Mouse (Mus musculus): ENCODE results near the gene Fezf2.

The Fezf2 gene

DNA sequence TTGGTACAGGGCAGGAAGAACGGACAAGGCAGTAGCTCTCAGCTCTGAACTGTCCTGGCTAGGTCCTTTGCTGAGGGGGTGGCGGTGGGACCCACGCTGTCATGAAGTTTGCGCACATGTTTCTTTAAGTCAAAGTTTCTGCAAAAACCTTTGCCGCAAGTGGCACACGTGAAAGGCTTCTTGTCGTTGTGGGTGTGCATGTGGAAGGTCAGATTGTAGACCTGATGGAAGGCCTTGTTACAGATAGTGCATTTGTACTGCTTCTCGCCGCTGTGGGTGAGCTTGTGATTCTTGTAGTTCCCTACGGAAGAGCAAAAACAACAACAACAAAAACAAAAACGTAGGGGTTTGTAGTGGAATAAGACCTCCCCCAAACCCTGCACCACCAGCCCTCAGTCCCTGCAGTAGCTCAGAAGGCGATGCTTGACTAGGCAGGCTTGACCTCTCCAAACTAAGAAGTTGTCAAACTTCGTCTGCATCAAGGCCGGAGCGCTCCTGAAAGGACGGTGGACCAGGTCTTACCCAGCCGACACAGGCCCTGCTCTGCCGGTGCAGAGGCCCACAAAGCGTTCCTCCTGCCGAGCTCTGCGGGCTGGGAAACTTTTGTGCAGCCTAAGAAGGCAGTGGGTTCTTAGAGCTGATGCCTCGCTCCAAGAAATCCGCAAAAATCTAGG lies 5.4 kb downstream of the Fezf2 start:
- no peak for DNase-seq

DNA sequence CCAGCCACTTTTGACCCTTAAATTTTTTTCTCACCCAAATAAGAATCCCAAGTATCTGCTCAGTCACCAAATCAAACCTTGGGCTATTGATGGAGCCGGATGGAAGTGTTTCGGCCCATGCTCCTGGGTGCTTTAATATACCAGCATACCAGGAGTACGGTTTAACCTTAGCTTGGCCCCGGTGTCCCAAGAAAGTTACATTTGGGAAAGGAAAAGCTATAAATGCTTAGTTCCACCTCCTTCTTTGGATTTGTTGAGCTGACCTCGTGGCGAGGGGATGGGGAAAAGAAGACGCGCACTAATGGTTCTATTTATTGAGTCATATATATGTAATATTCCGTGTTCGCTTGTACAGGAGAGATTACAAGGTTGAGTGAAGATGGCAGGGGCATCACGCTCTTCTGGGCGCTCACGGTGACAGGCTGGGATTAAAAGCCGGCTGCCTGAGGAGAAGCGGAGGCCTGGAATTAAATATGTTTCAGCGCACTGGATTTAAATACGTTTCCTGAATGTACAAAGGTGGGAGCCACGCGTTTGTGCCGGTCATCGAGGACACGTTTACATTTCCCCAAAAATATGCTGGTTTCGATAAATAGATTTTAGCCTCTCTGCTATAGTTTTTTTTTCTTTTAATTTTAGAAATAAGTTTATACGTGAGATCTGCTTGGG lies 6.1 kb downstream of the Fezf2 start:
- DNase-seq, result no peak

DNA sequence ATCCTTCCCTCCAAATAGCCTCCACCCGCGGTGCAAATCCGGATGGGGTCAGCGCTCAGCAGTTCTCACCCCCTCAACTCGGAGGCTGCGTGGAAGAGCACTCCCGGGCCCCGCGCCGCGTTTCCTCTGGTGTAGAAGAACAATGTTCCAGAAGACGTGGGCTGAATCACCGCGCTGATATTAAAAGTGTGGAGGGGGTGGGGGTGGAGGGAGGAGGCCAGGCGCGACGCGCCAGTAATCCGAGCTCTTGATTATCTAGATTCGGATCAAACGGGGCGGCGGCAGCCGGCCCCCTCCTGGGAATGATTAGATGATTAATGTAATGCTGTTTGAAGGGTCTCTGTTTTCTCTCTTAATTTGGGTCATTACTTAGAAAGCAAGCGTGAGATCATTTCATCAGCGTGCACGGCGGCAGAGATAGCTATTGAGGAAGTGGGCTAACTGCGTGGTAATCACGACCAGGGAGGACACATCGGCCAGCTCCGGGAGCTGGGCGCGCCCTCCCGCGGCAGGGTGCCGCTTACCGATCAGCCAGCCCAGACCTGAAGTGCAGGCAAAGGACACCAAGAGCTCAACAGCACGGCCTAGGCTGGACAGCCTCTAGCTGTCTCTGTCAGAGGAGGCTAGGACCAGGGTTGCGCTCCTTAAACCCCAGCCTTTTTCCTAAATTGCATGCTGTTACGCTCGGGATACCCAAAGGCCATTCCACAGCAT lies 6.8 kb downstream of the Fezf2 start:
- DNase-seq, result peak; percentile 28 to 33

DNA sequence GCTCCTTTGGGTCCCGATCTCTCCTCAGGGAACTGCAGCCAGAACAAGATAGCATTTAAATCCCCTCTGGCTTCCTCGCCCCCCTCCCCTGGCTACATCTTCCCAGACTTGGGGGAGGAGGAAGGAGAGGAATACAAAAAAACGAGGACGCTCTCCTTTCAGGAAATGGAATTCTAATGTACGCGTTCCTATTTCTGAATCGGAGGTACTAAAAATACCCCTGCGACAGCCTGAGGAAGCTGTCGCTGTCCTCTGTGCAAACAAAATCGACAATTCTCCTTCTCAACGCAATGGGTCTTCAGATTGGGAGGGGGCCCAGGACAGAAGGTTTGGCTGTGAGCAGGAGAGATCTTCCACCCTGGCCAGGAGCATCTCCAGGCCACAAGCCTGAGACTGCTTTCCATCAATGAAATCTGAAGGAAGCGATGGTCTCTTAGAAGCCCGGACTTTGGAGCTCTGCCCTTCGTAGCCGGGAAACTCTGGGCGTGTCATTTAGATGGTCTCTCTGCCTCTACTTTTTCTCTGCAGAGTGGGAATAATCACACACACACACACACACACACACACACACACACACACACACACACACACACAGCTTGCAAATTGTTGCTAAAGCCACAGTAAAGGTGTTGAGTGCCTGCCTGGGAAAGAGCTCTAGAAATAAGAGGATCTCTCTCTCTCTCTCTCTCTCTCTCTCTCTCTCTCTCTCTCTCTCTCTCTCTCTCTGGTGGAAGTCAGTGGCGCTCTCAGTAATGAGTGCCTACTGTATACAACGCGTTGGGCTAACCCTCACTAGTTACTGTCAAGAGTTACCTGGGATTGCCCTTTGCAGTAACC lies 7.5 kb downstream of the Fezf2 start:
- DNase-seq, result peak in 1 of 2 experiments; percentile 8

DNA sequence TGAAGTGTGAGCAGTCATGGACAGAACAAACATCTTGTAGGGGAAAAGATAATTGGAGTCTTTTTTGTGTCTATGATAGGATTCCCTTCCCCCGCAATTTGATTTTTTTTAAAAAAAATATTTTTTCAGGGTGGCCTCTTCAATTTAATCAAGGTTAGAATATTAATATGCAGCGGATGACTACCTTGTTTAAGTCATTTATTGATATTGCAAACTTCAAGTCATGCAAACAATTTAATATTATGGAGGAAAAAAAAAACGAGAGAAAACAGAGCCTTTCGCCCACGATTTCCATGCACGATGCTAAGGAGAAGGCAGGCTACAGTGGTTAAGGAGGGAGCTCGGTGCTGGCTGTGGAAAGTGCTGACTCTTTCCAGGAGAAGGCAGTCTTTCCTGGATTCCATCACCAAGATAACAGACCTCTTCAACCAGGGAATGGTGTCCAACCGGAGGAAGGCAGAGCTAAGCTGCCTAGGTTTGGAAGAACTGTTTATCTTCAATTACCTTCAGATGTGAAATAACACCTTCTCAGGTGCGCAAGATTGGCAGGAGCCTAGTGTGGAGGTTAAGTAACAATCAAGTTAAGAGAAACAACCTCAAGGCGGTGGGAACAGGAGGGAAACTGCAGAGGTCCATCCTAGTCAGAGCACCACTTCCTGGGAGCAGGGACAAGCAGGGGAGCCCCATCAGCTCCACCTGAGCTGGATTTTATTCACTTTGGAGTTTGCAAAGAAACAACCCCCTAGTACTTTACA lies 9.0 kb downstream of the Fezf2 start:
- no peak for DNase-seq

DNA sequence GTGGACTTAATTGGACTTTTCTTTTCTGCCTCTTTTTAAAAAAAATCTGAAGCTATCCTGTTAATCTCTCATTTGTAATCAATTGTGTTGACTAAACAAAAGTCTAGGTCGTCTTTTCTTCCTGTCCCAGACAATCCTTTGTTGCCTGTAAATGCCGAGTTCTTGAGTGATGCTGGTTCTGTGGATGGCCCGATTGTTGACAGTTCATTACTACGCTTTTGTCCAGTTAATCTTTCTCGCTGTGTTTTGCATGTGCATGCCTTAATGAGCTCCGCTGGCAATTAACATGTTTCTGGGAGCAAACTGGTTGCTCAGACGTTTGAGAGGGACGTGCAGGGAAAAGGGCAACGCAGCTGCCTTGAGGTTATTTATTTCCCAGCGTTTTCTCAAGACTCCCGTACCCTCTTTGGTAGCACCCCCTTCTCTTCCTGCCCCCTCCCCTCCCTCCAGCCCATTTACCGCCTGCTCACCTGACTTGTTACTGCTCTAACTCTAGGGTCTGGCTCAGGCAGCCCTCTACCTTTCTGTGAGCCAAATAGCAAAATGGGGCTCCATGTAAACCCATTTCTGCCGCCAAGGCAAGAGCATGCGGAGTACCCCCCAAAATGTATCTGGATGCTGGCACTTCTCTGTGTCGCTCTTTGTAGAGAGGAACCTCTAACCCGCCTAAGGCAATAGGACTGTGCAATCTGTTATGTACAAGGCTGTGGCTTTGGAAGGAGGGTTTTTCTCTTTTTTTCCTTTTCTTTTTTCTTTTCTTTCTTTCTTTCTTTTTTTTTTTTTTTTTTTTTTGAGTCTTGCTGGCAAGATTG lies 9.8 kb downstream of the Fezf2 start:
- no peak for DNase-seq

DNA sequence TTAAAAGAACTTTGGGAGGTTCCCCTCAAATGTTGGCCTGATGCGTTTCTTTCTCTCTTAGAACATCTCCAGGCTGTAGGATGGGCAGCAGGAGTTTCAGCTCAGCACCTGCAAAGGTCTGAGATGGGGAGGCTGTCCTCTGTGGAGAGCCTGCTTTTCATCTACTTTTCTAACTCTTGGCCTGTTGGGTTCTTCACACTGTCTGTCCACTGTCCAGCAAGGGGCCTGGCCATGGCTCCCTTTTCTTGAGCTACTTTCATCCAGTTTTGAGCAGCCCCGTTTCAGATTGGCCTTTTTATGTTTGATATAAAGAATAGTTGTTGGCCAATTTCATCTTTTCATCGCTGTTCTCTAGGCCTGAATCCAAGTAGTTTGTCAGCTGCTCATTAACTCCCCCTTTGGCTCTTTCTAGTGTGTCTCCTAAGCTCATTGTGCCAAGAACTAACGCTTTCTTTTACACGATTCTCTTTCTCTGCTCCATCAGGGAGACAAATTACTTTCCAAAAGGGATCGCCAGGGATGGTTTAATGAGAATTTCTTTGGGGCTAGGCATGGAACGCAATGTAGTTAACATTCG lies 10.5 kb downstream of the Fezf2 start:
- no peak for DNase-seq

DNA sequence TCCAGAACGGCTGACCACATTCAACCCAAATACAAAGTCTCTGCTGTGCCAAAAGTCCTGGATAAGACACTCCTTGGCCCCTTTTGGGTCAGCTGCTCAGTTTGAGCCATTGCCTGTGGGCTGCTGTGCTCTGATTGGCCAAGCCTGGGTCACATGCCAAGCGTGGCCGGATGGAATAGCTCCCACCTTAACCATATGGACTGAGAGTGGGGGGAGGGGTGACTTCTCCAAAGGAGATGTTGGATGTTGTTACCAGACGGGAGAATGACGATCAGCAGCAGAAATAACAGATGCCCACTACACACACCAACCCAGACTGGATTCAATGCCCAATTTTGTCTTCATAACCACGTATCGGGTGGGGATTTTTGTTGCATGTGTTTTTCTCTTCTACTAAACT lies 13.1 kb downstream of the Fezf2 start:
- DNase-seq, result no peak

DNA sequence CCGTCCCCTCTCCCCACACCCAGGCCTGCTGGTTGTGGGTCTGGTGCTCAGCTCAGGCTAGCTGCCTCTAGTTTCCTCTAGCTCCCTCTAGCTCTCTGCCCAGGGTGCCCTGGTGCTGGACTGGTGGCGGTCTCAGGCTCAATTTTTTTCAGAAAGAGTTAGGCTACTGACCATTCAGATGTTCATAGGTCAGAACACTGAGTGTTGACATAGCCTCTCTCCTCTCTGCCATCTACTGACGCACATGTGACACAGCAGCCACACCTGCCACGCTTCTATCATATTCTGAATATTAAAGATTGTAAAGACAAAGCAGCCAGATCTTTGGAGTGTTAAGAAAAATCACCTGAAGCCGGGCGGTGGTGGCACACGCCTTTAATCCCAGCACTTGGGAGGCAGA lies 14.4 kb downstream of the Fezf2 start:
- no peak for DNase-seq

DNA sequence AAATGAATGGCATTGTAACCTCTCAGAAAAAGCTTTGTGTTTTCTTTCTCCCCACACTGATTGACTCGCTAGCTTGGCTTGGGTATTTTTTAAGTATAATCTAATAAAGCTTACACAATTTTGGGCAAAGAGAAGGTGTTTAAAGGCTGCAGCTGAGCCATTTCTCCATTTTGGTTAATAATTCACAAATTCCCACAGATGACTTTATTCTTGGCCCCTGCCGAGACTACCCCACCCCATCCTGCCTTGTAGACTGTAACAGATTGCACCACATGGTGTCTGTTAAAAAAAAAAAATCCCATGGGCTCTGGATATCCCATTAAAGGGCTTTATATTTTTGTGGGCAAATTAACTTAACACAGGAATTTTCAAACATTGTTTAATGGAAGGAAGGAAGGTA lies 44.9 kb downstream of the Fezf2 start:
- no peak for DNase-seq

DNA sequence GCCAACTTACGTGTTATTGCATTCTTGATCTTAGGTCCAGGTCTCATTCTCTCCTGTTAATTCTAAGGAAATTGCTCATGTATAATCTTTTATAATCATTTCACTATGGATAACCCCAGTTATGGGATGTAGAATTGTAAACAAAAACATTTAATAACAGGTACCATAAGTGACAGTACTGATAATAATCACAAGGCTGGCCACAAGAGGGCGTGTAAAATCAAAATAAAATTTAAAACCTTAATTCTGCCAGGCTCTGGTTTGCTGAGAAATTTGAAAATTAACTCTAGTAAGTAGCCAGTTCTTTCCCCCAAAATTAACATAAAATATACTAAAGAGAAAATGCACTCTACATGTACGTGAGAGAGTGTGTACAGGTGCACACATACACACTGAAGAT lies 47.3 kb downstream of the Fezf2 start:
- DNase-seq, result peak in 1 of 2 experiments; percentile 51

DNA sequence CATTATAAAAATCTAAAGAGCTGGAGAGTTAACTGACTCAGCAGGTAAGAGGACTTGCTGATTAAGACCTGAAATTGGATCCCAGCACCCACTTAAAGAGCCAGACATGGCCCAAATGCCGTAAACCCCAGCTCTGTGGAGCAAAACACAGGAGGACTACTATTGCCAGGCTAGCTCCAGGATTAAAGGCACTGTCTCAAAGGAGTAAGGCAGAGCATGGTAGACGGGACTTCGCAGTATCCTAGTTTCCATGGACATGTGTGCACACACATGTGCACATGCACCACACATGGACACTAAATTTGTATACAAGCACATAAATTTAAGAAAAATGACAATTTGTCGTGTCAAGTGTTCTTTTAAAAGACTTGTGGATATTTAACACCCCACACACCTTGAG lies 47.7 kb downstream of the Fezf2 start:
- DNase-seq, result no peak

DNA sequence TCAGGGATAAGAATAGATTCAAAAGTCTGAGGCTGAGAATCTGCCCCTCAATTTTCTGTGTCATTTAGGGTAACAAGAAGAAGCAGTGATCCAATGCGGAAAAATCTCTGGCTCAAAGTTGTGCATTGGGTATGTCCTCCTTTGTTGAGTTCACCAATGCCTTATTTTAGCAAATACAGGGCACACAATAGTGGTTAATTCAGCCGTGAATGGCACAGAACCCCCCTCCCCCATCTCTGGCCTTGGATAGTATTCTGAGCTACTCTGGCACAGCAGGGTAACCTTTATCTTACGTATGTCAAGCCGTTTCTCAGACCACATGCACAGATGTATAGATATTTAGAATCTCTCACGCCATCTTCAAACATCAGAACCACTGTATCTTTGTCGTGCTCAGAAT lies 48.3 kb downstream of the Fezf2 start:
- no peak for DNase-seq

DNA sequence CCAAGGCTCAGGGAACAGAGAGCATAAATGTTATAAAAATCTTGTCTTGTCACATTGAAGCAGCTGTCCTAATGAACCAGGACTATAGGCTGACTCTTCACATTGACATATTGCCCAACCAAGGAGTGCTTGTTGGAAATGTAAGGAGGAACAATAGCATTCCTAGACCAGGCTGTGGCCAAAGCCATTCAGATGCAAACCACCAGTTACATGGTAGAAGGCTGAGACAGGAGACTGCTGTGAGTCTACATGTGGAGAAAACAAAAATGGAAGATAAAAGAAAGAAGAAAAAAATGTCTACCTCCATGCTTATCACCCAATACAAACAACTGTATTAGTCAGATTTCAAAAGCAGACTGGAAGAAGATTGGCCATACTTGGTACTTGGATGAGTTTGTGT lies 48.8 kb downstream of the Fezf2 start:
- DNase-seq, result no peak

DNA sequence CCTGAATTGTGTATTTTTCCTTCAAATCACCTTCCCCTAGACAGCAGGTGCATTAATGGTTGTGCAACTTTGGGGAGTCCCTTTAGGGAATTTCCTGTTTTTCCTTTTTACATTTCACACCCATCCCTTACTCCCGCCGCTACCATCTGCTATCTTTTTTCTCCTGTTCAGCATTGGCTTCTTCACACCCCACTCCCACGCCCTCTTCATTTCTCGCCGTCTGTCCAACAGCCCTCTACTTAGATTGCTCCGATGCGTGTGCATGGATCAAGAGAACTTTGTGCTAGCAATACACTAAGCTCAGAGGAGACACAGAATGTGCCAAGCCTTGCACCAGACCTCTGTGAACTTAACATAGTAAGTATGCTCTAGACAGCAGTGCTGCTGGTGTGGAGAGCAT lies 51.6 kb downstream of the Fezf2 start:
- peak; percentile 61 to 75 for DNase-seq
